Mouse (Mus musculus) forebrain, embryonic 12.5 days (tissue): Measurements from ENCODE around the gene Limk2. TPM values are rescaled to one million over a fixed set of nuclear protein-coding genes. Genes with fewer than 3 reads are reported as not detected.

Experiments used
- ATAC-seq: fragments of 200-750 bp; cut with Nextera tagmentation; 2 replicates; pipeline ENCODE4 v1.8.0; 2017; ENCODE audit warnings: moderate TSS enrichment; ENCODE audit not compliant: low FRiP score
- H3K27ac ChIP-seq: fragments of 300-500 bp; sonication (generic); 2 replicates; pipeline ENCODE4 v1.5.1; 2016; ENCODE audit warnings: mild to moderate bottlenecking
- H3K27me3 ChIP-seq: fragments of 300-500 bp; sonication (generic); 2 replicates; pipeline ENCODE4 v1.6.1; 2016; ENCODE audit warnings: mild to moderate bottlenecking
- H3K36me3 ChIP-seq: fragments of 300-500 bp; sonication (generic); replicated peaks from 2 replicates; pipeline ENCODE4 v1.6.1; 2016; ENCODE audit warnings: mild to moderate bottlenecking
- H3K4me1 ChIP-seq: fragments of 300-500 bp; sonication (generic); 2 replicates; pipeline ENCODE4 v1.6.1; 2016
- H3K4me2 ChIP-seq: fragments of 300-500 bp; sonication (generic); 2 replicates; pipeline ENCODE4 v1.6.1; 2016; ENCODE audit warnings: mild to moderate bottlenecking, moderate library complexity
- H3K4me3 ChIP-seq: fragments of 300-500 bp; sonication (generic); replicated peaks from 2 replicates; pipeline ENCODE4 v1.5.1; 2016; ENCODE audit warnings: mild to moderate bottlenecking
- H3K9ac ChIP-seq: fragments of 300-500 bp; sonication (generic); 2 replicates; pipeline ENCODE4 v1.6.1; 2016; ENCODE audit warnings: mild to moderate bottlenecking
- H3K9me3 ChIP-seq: fragments of 300-500 bp; sonication (generic); 2 replicates; pipeline ENCODE4 v1.6.1; 2016
- WGBS: fragments of 180-500 bp; shearing (Covaris S2); methylation state at CpG from one replicate; pipeline ENCODE4 v1.1.7; 2016; 5-methylcytosine and 5-hydroxymethylcytosine counted together
- polyA plus RNA-seq: library from polyadenylated mRNA; unstranded; fragments of >200 nt; fragmentation: Nextera tagmentation; extraction: Ambion mirVana; gene quantifications from 2 replicates; pipeline ENCODE4 v1.2.1, GENCODE M21; 2016

The Limk2 gene
- polyA plus RNA-seq, 1 experiment from 2014 or later: 79.4 TPM

- peak; percentile 51; the same call in 1 of the 2 replicates for ATAC-seq
- H3K27me3 ChIP-seq: no peaks in the 10 kb centered on the region
- H3K4me2 ChIP-seq: peak overlapping the region; percentile 78
- no peaks in the 10 kb centered on the region for H3K9me3 ChIP-seq
- peak overlapping the region; percentile 57; the same call in 1 of the 2 replicates for H3K27ac ChIP-seq
- H3K9ac ChIP-seq: peak overlapping the region; percentile 70
- 7% methylated on average over 34 of the region's 34 CpGs for WGBS
- H3K36me3 ChIP-seq: no peaks in the 10 kb centered on the region
- H3K4me3 ChIP-seq: peak overlapping the region; percentile 75
- H3K4me1 ChIP-seq: peaks cover 10% of the 10 kb centered on the region
Measured at GRCm38 (mm10) chr11:3408131-3408996, 625 bp downstream of the Limk2 start.

- no peaks in the 10 kb centered on the region for H3K36me3 ChIP-seq
- H3K27me3 ChIP-seq: no peaks in the 10 kb centered on the region
- 89% methylated on average over 7 of the region's 7 CpGs for WGBS
- H3K4me2 ChIP-seq: no peak overlapping the region
- no peak overlapping the region for H3K27ac ChIP-seq
- H3K4me3 ChIP-seq: no peak overlapping the region
- no peak for ATAC-seq
- H3K9me3 ChIP-seq: no peaks in the 10 kb centered on the region
- no peak overlapping the region for H3K9ac ChIP-seq
- H3K4me1 ChIP-seq: peaks cover 10% of the 10 kb centered on the region
Measured at GRCm38 (mm10) chr11:3404287-3405047, 4.5 kb downstream of the Limk2 start.

- Histone ChIP-seq H3K36me3 (no peaks in the 10 kb centered on the region), H3K4me3 (no peak overlapping the region), H3K9ac (no peak overlapping the region), H3K27ac (no peak overlapping the region), H3K4me2 (no peak overlapping the region), H3K9me3 (no peaks in the 10 kb centered on the region), H3K4me1 (peaks cover 5% of the 10 kb centered on the region), H3K27me3 (no peaks in the 10 kb centered on the region)
- no peak for ATAC-seq
- 87% methylated on average over 3 of the region's 3 CpGs for WGBS
Measured at GRCm38 (mm10) chr11:3403024-3403423, 6.0 kb downstream of the Limk2 start.

DNA sequence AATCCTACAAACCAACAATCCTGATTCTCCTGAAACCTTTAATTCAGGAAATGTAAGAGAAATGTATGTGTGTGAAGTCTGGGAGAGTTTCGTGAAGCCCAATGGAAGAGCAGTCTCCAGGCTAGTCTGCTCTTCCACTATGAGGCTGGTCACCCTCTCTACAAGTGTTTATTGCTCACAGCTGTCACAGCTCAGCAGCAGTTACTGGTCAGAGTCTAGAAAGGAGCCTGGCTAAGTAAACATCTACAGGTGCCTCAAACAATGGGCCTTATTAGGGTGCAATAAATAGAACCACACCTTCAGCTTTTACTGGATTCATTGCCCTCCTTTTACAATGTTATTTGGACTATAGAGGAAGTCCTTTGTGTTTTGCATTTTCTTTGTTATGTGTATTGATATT is 10.7 kb downstream of the Limk2 start:
- ATAC-seq: no peak
- Histone ChIP-seq H3K27me3 (no peaks in the 10 kb centered on the region), H3K4me1 (peaks cover 22% of the 10 kb centered on the region), H3K27ac (no peak overlapping the region), H3K4me2 (no peak overlapping the region), H3K9ac (no peak overlapping the region), H3K36me3 (no peaks in the 10 kb centered on the region), H3K4me3 (no peak overlapping the region), H3K9me3 (no peaks in the 10 kb centered on the region)
- 100% methylated on average over 1 of the region's 1 CpGs for WGBS

GRCm38 (mm10) chr11:3396562-3396961 is 12.4 kb downstream of the Limk2 start:
- ATAC-seq: peak; percentile 77
- Histone ChIP-seq H3K36me3 (peaks cover 7% of the 10 kb centered on the region), H3K27me3 (no peaks in the 10 kb centered on the region), H3K4me2 (0 out of 2 replicates have a peak overlapping the region, but pooled peaks have one; percentile 4), H3K9ac (no peak overlapping the region), H3K9me3 (no peaks in the 10 kb centered on the region), H3K4me1 (peaks cover 22% of the 10 kb centered on the region), H3K4me3 (no peak overlapping the region), H3K27ac (peak overlapping the region; percentile 66; the same call in 1 of the 2 replicates)
- 20% methylated on average over 8 of the region's 8 CpGs for WGBS

DNA sequence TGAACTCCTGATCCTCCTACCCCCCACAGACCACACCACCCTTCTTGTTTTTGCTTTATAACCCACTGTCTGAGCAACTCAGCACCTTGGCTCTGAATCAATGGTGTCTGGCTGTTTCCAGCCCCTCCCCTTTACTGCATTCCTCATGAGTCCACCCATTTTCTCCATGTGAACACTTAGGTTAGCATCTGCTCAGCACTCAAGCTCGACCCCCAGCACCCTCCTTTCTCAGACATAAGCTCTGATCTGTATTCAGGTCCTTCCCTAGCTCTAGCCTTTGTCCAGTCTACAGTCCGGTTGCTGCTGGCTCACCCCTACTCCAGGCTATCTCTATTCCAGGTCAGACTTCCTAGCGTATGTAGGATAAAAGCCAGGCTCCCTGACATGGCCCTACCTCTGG is 12.9 kb downstream of the Limk2 start:
- 36% methylated on average over 3 of the region's 3 CpGs for WGBS
- Histone ChIP-seq H3K9ac (no peak overlapping the region), H3K4me2 (no peak overlapping the region), H3K27ac (0 out of 2 replicates have a peak overlapping the region, but pooled peaks have one; percentile 66), H3K36me3 (peaks cover 7% of the 10 kb centered on the region), H3K27me3 (no peaks in the 10 kb centered on the region), H3K9me3 (no peaks in the 10 kb centered on the region), H3K4me1 (peaks cover 22% of the 10 kb centered on the region), H3K4me3 (no peak overlapping the region)
- ATAC-seq: peak; percentile 68

DNA sequence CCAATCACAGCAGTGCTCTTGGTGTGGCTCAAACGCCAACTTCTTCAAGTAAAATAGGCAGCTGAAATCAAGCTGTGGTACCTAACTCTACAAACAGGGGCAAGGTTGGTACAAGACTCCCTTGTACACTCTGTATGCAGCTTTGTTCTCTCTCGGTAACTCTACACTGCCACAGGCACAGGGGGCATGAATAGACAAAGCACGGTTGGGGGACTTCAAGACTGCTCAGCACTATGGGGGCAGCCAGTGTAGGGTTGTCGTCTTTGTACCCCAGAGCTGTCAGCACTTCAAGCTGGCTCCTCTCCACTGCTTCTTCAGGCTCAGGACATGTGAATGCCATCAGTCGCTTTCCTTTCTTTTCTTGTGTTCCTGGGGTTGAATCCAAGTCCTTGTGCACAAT is 14.5 kb downstream of the Limk2 start:
- H3K9me3 ChIP-seq: no peaks in the 10 kb centered on the region
- ATAC-seq: no peak
- H3K36me3 ChIP-seq: peaks cover 7% of the 10 kb centered on the region
- H3K4me1 ChIP-seq: peaks cover 22% of the 10 kb centered on the region
- H3K4me3 ChIP-seq: no peak overlapping the region
- H3K27me3 ChIP-seq: no peaks in the 10 kb centered on the region
- H3K9ac ChIP-seq: no peak overlapping the region
- no peak overlapping the region for H3K27ac ChIP-seq
- 49% methylated on average over 5 of the region's 5 CpGs for WGBS
- no peak overlapping the region for H3K4me2 ChIP-seq

DNA sequence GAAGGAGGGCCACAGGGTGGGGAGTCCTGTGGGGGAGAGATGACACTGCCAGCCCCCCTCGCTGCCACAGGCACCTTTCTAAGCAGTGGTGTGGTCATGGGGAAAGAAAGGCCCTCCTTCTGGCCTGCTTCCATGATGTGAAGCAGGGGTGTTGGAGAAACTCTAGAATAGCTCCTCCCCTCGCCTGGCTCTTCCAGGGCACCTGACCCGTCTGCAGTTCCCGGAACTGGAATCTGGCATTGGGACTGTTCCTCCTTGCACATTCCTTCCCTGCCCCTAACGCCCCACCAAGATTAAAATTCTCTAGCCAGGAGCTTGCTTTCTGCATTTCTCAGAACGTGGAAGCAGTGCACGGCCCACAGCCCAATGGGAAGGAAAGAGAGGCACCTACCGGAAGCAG is 16.5 kb downstream of the Limk2 start:
- no peak overlapping the region for H3K9ac ChIP-seq
- no peaks in the 10 kb centered on the region for H3K9me3 ChIP-seq
- ATAC-seq: no peak
- no peaks in the 10 kb centered on the region for H3K27me3 ChIP-seq
- peaks cover 7% of the 10 kb centered on the region for H3K36me3 ChIP-seq
- H3K4me1 ChIP-seq: peaks cover 19% of the 10 kb centered on the region
- 86% methylated on average over 8 of the region's 8 CpGs for WGBS
- no peak overlapping the region for H3K4me3 ChIP-seq
- no peak overlapping the region for H3K27ac ChIP-seq
- no peak overlapping the region for H3K4me2 ChIP-seq

- no peak overlapping the region for H3K4me2 ChIP-seq
- H3K27me3 ChIP-seq: no peaks in the 10 kb centered on the region
- no peak for ATAC-seq
- H3K36me3 ChIP-seq: peaks cover 7% of the 10 kb centered on the region
- 89% methylated on average over 5 of the region's 5 CpGs for WGBS
- H3K9me3 ChIP-seq: no peaks in the 10 kb centered on the region
- H3K4me1 ChIP-seq: 0 out of 2 replicates have a peak, but pooled peaks cover 4% of the 10 kb centered on the region
- no peak overlapping the region for H3K4me3 ChIP-seq
- no peak overlapping the region for H3K27ac ChIP-seq
- no peak overlapping the region for H3K9ac ChIP-seq
Measured at GRCm38 (mm10) chr11:3390789-3391188, 18.2 kb downstream of the Limk2 start.

GRCm38 (mm10) chr11:3389996-3390395 is 19.0 kb downstream of the Limk2 start:
- Histone ChIP-seq H3K36me3 (peaks cover 7% of the 10 kb centered on the region), H3K9me3 (no peaks in the 10 kb centered on the region), H3K4me2 (no peak overlapping the region), H3K4me1 (0 out of 2 replicates have a peak, but pooled peaks cover 4% of the 10 kb centered on the region), H3K4me3 (no peak overlapping the region), H3K9ac (no peak overlapping the region), H3K27me3 (no peaks in the 10 kb centered on the region), H3K27ac (no peak overlapping the region)
- 77% methylated on average over 5 of the region's 5 CpGs for WGBS
- ATAC-seq: no peak

DNA sequence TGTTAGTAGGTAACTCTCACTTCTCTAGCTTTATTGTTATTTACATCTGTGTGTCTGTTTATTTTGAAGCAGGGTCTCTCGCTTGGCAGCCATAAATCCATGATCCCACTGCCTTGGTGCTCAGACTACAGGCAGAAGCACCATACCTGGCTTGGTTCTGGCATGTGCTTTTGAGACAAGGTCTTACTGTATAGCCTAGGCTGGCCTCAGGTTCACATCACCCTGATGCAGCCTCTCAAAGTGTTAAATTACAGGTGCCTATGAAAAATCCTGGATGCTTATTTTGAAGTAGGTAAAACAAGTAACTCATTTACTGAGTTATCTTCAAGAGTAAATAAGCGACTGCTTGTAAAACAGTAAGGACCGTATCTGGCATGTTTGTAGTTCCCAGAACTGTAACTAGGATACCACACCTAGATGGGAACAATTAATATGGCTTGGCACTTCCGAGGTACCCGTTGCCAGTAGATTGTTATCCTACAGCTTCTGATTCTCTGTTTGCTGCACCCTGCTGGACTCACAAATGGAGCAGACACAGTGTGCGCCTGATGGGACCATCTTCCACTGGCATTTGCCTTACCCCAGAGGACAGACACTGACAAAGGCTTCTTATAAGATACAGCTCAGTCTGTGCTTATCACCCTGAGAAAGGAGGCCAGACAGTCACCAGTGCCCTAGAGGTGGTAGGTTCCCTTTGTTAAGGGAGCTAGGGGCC is 21.4 kb downstream of the Limk2 start:
- H3K36me3 ChIP-seq: peaks cover 18% of the 10 kb centered on the region
- H3K27ac ChIP-seq: no peak overlapping the region
- H3K9me3 ChIP-seq: no peaks in the 10 kb centered on the region
- no peak overlapping the region for H3K9ac ChIP-seq
- no peak for ATAC-seq
- 87% methylated on average over 6 of the region's 6 CpGs for WGBS
- H3K4me1 ChIP-seq: no peaks in the 10 kb centered on the region
- no peak overlapping the region for H3K4me3 ChIP-seq
- H3K4me2 ChIP-seq: no peak overlapping the region
- H3K27me3 ChIP-seq: no peaks in the 10 kb centered on the region

DNA sequence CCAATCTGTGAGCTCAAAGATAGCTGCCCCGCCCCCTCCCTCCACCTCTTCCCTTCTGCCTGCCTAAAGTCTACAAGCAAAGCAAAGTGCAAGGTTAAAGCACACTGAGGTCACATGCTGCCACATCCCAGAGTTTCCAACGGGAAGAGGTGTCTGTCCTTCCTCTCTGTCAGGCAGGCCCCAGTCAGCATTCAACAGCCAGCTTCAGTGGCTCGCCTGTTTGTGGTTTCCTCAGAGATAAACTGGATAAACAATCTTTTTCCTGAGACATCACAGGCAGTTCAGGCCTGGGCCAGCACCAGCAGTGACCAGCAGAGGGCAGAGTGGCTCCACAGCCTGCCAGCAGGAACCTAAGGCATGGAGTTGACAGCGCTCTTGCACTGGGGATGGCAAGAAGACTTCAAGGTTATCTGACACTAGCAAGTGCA is 22.0 kb downstream of the Limk2 start:
- 28% methylated on average over 4 of the region's 4 CpGs for WGBS

More for the DNA sequence above, 22.0 kb downstream of the Limk2 start:
- H3K9me3 ChIP-seq: no peaks in the 10 kb centered on the region
- H3K27me3 ChIP-seq: no peaks in the 10 kb centered on the region
- no peak overlapping the region for H3K4me3 ChIP-seq
- ATAC-seq: peak; percentile 78; the same call in 1 of the 2 replicates
- no peak overlapping the region for H3K9ac ChIP-seq
- H3K36me3 ChIP-seq: peaks cover 14% of the 10 kb centered on the region
- no peaks in the 10 kb centered on the region for H3K4me1 ChIP-seq
- H3K4me2 ChIP-seq: no peak overlapping the region
- no peak overlapping the region for H3K27ac ChIP-seq
